Mouse (Mus musculus): ENCODE measurements at regions not wholly inside any gene's neighbourhood (a gene's known extent, or its start where the extent isn't known, plus 50 kb on each side); places are given as distances from the start of the nearest gene placed in this dataset.
A peak's percentile ranks its signal among the peaks of the same experiment; 100 is the strongest.

DNA sequence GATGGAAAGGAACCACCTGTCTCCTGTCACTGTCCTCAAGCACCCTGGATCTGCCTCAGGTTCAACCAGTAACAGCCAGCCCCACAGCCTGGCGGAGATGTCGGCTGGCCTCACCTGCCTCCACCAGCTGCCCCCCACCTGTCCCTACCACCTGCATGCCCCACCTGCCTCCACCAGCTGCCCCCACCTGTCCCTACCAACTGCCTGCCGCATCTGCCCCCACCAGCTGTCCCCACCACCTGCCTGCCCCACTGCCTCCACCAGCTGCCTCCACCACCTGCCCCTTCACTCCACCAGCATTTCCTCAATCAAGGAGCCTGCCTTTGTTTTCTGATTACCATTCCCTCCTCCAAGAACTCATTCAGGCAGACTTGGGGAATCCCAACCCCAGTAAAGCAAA lies 68.9 kb upstream of the Smyd2 start:
- DNase-seq (ENCODE audit: low read depth, low spot score): no peak

GRCm38 (mm10) chr1:189990046-189990622 lies 68.0 kb upstream of the Smyd2 start:
- DNase-seq (ENCODE audit: low read depth, low spot score): no peak

DNA sequence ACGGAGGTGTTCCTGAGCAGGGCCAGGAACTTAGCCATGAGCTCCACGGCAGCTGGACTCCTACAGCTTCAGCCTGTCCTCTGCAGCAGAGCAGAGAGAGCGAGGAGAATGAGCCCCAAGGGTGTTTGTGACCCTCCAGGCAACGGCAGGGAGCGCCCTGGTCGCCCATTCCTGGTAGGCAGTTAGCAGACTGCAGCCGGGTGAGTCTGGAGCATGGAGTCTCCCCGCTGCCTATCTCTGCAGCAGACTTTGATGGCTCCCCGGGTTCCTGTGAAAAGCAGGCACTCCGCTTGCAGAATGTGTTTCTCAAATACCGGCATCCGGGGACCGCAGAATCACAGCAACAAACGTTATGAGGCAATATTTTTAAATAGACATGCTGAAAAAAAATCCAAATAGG lies 67.2 kb upstream of the Smyd2 start:
- no peak for DNase-seq (ENCODE audit: low read depth, low spot score)

GRCm38 (mm10) chr1:189988864-189989263 lies 66.7 kb upstream of the Smyd2 start:
- DNase-seq (ENCODE audit: low read depth, low spot score): no peak

DNA sequence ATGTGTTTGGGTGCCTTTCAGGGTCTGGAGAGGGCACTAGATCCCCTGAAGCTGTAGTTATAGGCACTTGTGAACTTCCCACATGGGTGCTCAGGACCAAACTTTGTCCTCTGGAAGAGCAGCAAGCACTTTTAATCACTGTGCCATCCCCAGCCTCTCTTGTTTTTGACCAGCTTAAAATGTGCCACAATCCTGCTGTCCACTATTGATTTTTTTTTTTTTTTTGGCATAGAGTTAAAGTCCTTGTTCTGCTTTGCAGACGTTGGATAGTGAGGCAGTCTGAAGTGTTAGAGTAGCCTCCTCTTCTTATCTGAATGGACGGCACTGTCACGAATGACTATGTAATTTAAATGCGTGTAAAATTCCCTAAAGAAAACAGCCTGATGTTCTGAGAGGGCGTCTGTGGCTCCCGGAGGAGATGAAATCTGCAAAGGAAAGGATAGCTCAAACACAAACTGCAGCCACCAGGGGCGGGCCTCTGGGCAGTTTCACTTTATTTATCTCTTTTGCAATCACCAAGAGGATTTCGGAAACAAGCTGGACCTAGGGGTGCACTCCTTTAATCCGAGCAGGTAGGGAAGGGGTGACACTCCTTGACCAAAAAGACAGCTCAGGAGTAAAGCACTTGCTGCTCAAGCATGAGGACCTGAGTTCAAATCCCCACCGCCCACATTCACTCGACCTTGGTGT lies 63.5 kb upstream of the Smyd2 start:
- DNase-seq (ENCODE audit: low read depth, low spot score): no peak

DNA sequence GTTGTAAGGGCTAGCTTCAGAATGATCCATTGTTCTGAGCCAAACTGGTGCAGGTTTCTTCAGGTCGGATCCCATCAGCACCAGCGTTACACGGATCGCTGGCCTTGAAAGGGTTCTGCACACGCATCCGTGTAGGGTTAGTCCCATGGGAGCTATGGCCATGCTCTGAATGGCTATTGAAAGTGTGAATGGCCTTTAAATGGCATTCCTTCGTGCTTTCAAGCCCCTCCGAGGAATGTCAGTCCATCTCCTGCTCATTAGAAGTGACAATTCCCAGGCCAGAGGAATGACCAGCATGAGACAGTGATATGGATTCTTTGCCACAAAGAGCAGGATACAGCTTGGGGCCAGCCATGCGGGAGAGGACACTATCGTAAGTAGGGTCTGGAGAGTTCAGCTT lies 56.1 kb upstream of the Smyd2 start:
- no peak for DNase-seq (ENCODE audit: low read depth, low spot score)

DNA sequence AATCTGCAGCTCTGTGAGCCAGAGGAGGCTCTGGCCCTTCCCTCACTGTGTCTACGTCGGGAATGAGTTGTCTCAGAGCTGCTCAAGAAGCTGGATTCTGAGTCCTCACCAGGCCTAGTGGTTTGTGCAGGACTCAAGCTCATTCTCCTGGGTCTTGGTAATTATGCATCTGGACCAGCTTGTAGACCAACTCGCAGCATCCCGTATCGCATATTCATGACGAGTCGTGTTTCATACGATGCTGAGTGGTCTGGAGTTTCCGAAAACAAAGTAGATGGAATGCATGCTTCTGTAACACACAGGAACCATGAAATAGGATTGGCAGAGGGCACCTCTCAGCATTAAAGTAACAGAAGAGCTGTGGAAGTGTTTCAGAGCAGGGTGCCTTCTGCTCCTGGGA lies 53.5 kb upstream of the Smyd2 start:
- no peak for DNase-seq (ENCODE audit: low read depth, low spot score)

DNA sequence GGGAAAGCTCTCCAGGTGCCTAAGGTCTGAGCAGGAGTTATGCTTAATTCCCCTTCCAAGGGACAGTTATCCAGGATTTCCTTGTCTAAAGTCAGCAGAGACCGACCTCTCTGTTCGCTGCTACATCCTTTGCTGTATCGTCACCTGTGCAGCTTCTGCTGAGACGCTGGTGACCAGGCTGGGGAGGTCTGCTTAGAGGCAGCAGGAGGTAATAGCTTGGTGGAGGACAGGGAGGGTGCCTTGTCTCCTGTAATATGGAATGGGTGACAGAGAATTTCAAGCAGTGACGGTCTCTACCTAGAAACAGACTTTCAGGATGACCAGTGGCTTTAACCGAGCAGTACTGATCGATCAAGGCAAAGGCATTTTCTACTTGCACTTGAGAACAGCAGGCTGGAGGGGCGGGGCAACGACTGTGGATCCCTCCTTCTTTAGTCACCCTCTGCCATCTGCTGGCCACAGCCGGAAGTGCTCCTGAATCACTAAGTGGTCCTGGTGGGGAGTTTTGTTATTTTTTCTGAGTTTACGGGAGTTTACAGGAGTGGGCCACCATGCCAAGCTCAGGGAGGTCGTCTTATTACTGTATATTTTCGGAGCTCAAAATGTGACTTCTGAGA lies 50.7 kb upstream of the Smyd2 start:
- peak; percentile 89 for DNase-seq (ENCODE audit: low read depth, low spot score)

Measured in R1 (cell line).